Mouse (Mus musculus): ENCODE data around the gene Gch1. TPM values are rescaled to one million over a fixed set of nuclear protein-coding genes. Genes with fewer than 3 reads are reported as not detected.
A peak's percentile ranks its signal among the peaks of the same experiment; 100 is the strongest.

Gch1 gene
- polyA plus RNA-seq, 1 experiment = 0.81 TPM

- Histone ChIP-seq H3K4me3 (ENCODE audit: control insufficient read depth, low read depth, low read length) (no peak overlapping the region), H3K27ac (ENCODE audit: control insufficient read depth, insufficient read depth, low read depth, low read length) (no peak overlapping the region), H3K36me3 (ENCODE audit: control insufficient read depth, insufficient read depth, low read length) (no peaks in the 10 kb centered on the region), H3K4me1 (ENCODE audit: control insufficient read depth, insufficient read depth, low read length) (peaks cover 2% of the 10 kb centered on the region; the same call in 1 of the 2 replicates), H3K27me3 (ENCODE audit: control insufficient read depth, insufficient read depth, low read length) (no peaks in the 10 kb centered on the region)
- TF ChIP-seq POLR2A (IDR thresholded peaks at IDR 0.05; ENCODE audit: control insufficient read depth, low read depth, low read length) (no peak), CTCF (IDR thresholded peaks at IDR 0.05; ENCODE audit: control insufficient read depth, insufficient read depth, insufficient replicate concordance, low read depth, low read length) (no peak)
Measured at GRCm38 (mm10) chr14:47216541-47216940, 27.3 kb upstream of the Gch1 start.

- Histone ChIP-seq H3K4me1 (ENCODE audit: control insufficient read depth, insufficient read depth, low read length) (no peaks in the 10 kb centered on the region), H3K27ac (ENCODE audit: control insufficient read depth, insufficient read depth, low read depth, low read length) (no peak overlapping the region), H3K4me3 (ENCODE audit: control insufficient read depth, low read depth, low read length) (no peak overlapping the region), H3K27me3 (ENCODE audit: control insufficient read depth, insufficient read depth, low read length) (no peaks in the 10 kb centered on the region), H3K36me3 (ENCODE audit: control insufficient read depth, insufficient read depth, low read length) (no peaks in the 10 kb centered on the region)
- TF ChIP-seq CTCF (IDR thresholded peaks at IDR 0.05; ENCODE audit: control insufficient read depth, insufficient read depth, insufficient replicate concordance, low read depth, low read length) = no peak
Measured at GRCm38 (mm10) chr14:47214367-47214766, 25.2 kb upstream of the Gch1 start.

GRCm38 (mm10) chr14:47213305-47213704 lies 24.1 kb upstream of the Gch1 start:
- no peak for TF ChIP-seq CTCF (IDR thresholded peaks at IDR 0.05; ENCODE audit: control insufficient read depth, insufficient read depth, insufficient replicate concordance, low read depth, low read length)
- TF ChIP-seq POLR2A (IDR thresholded peaks at IDR 0.05; ENCODE audit: control insufficient read depth, low read depth, low read length) = no peak
- H3K4me3 ChIP-seq (ENCODE audit: control insufficient read depth, low read depth, low read length) = no peak overlapping the region

GRCm38 (mm10) chr14:47209669-47210164 lies 20.5 kb upstream of the Gch1 start:
- Histone ChIP-seq H3K36me3 (ENCODE audit: control insufficient read depth, insufficient read depth, low read length) (no peaks in the 10 kb centered on the region), H3K4me1 (ENCODE audit: control insufficient read depth, insufficient read depth, low read length) (no peaks in the 10 kb centered on the region), H3K27me3 (ENCODE audit: control insufficient read depth, insufficient read depth, low read length) (no peaks in the 10 kb centered on the region), H3K27ac (ENCODE audit: control insufficient read depth, insufficient read depth, low read depth, low read length) (no peak overlapping the region), H3K4me3 (ENCODE audit: control insufficient read depth, low read depth, low read length) (no peak overlapping the region)
- TF ChIP-seq CTCF (IDR thresholded peaks at IDR 0.05; ENCODE audit: control insufficient read depth, insufficient read depth, insufficient replicate concordance, low read depth, low read length) (no peak), POLR2A (IDR thresholded peaks at IDR 0.05; ENCODE audit: control insufficient read depth, low read depth, low read length) (no peak)

More at GRCm38 (mm10) chr14:47213305-47213704, 24.1 kb upstream of the Gch1 start:
- H3K4me1 ChIP-seq (ENCODE audit: control insufficient read depth, insufficient read depth, low read length) = no peaks in the 10 kb centered on the region
- H3K27ac ChIP-seq (ENCODE audit: control insufficient read depth, insufficient read depth, low read depth, low read length) = no peak overlapping the region
- no peaks in the 10 kb centered on the region for H3K27me3 ChIP-seq (ENCODE audit: control insufficient read depth, insufficient read depth, low read length)
- H3K36me3 ChIP-seq (ENCODE audit: control insufficient read depth, insufficient read depth, low read length) = no peaks in the 10 kb centered on the region

- Histone ChIP-seq H3K4me1 (ENCODE audit: control insufficient read depth, insufficient read depth, low read length) (no peaks in the 10 kb centered on the region), H3K36me3 (ENCODE audit: control insufficient read depth, insufficient read depth, low read length) (no peaks in the 10 kb centered on the region), H3K27me3 (ENCODE audit: control insufficient read depth, insufficient read depth, low read length) (no peaks in the 10 kb centered on the region), H3K27ac (ENCODE audit: control insufficient read depth, insufficient read depth, low read depth, low read length) (no peak overlapping the region), H3K4me3 (ENCODE audit: control insufficient read depth, low read depth, low read length) (no peak overlapping the region)
- TF ChIP-seq CTCF (IDR thresholded peaks at IDR 0.05; ENCODE audit: control insufficient read depth, insufficient read depth, insufficient replicate concordance, low read depth, low read length) (no peak), POLR2A (IDR thresholded peaks at IDR 0.05; ENCODE audit: control insufficient read depth, low read depth, low read length) (no peak)
Measured at GRCm38 (mm10) chr14:47208564-47209493, 19.6 kb upstream of the Gch1 start.

- no peak for TF ChIP-seq POLR2A (IDR thresholded peaks at IDR 0.05; ENCODE audit: control insufficient read depth, low read depth, low read length)
- 0 out of 2 replicates have a peak, but pooled peaks have one; percentile 9 for TF ChIP-seq CTCF (IDR thresholded peaks at IDR 0.05; ENCODE audit: control insufficient read depth, insufficient read depth, insufficient replicate concordance, low read depth, low read length)
- H3K36me3 ChIP-seq (ENCODE audit: control insufficient read depth, insufficient read depth, low read length) = no peaks in the 10 kb centered on the region
- H3K27ac ChIP-seq (ENCODE audit: control insufficient read depth, insufficient read depth, low read depth, low read length) = no peak overlapping the region
- no peaks in the 10 kb centered on the region for H3K4me1 ChIP-seq (ENCODE audit: control insufficient read depth, insufficient read depth, low read length)
- no peaks in the 10 kb centered on the region for H3K27me3 ChIP-seq (ENCODE audit: control insufficient read depth, insufficient read depth, low read length)
- H3K4me3 ChIP-seq (ENCODE audit: control insufficient read depth, low read depth, low read length) = no peak overlapping the region
Measured at GRCm38 (mm10) chr14:47206601-47207000, 17.4 kb upstream of the Gch1 start.

GRCm38 (mm10) chr14:47205270-47205972 lies 16.2 kb upstream of the Gch1 start:
- H3K27me3 ChIP-seq (ENCODE audit: control insufficient read depth, insufficient read depth, low read length) = no peaks in the 10 kb centered on the region
- H3K27ac ChIP-seq (ENCODE audit: control insufficient read depth, insufficient read depth, low read depth, low read length) = no peak overlapping the region
- H3K36me3 ChIP-seq (ENCODE audit: control insufficient read depth, insufficient read depth, low read length) = no peaks in the 10 kb centered on the region
- no peaks in the 10 kb centered on the region for H3K4me1 ChIP-seq (ENCODE audit: control insufficient read depth, insufficient read depth, low read length)
- H3K4me3 ChIP-seq (ENCODE audit: control insufficient read depth, low read depth, low read length) = no peak overlapping the region
- TF ChIP-seq CTCF (IDR thresholded peaks at IDR 0.05; ENCODE audit: control insufficient read depth, insufficient read depth, insufficient replicate concordance, low read depth, low read length) = no peak
- no peak for TF ChIP-seq POLR2A (IDR thresholded peaks at IDR 0.05; ENCODE audit: control insufficient read depth, low read depth, low read length)
